Mouse (Mus musculus) lung, adult 2 months (tissue): ENCODE data around the gene Sytl4. TPM values are rescaled to one million over a fixed set of nuclear protein-coding genes. Genes with fewer than 3 reads are reported as not detected.

ENCODE experiments used
- DNase-seq: peaks from one replicate; pipeline ENCODE4 v3.0.0; 2022
- H3K4me1 ChIP-seq: fragments of 200-500 bp; 2 replicates; pipeline ENCODE4 v1.6.1; 2011; ENCODE audit warnings: low read length; ENCODE audit not compliant: control insufficient read depth, insufficient read depth
- H3K4me3 ChIP-seq: fragments of 200-500 bp; replicated peaks from 2 replicates; pipeline ENCODE3; 2011; ENCODE audit warnings: low read depth, mild to moderate bottlenecking, control low read depth, low read length; ENCODE audit errors: extremely low read depth
- CTCF ChIP-seq: fragments of 200-500 bp; IDR thresholded peaks from 2 replicates; pipeline ENCODE4 v1.5.1; 2011; ENCODE audit warnings: mild to moderate bottlenecking, low read length, control low read depth; ENCODE audit not compliant: insufficient read depth
- POLR2A ChIP-seq: fragments of 200-500 bp; IDR thresholded peaks from 2 replicates; pipeline ENCODE4 v1.6.1; 2011; ENCODE audit warnings: low read depth, mild to moderate bottlenecking, control low read depth, low read length, borderline replicate concordance; ENCODE audit errors: extremely low read depth
- WGBS: fragments of 180-500 bp; shearing (Covaris S2); methylation state at CpG from one replicate; pipeline ENCODE4 v1.1.7; 2018; 5-methylcytosine and 5-hydroxymethylcytosine counted together
- polyA plus RNA-seq: library from polyadenylated mRNA; depleted of rRNA; stranded (reverse); fragments of >200 nt; gene quantifications from 2 replicates; pipeline ENCODE4 v1.2.3, GENCODE M21; 2012

Gene Sytl4
- polyA plus RNA-seq, 1 experiment: 1.8 TPM

DNA sequence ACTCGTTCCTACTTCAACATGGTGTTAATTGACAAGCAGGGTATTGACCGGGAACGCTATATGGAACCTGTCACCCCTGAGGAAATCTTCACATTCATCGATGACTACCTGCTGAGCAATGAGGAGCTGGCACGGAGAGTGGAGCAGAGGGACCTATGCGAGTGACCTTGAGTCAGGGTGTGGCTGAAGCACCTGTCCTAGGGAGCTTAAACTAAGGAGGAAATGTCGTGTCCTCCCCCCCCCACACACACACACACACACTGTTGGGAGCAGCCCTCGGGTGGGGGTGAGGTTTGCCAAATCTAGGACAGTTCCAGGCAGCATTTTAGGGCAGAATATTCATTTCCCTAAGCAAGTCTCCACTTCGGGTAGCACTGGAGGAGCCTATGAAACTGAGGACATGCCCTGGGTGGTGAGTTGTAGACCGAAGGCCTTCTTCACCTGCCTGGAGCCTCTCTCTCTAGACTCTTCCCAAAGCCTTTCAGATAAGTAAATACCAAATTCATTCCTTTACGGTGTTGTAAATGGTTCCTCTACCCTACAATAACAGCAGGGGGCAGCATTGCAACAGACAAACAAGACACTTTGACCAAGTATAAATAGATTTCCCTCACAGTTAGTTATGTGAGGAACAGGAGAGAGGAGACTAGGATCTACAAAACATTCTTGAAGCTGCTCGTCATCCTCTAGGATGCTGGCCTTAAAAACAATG is 50.2 kb downstream of the Sytl4 start:
- TF ChIP-seq CTCF (no peak), POLR2A (no peak)
- H3K4me3 ChIP-seq: no peak overlapping the region
- 57% methylated on average over 12 of the region's 12 CpGs for WGBS
- DNase-seq: no peak
- no peaks in the 10 kb centered on the region for H3K4me1 ChIP-seq

- no peak for DNase-seq
- TF ChIP-seq CTCF (no peak), POLR2A (no peak)
- no peak overlapping the region for H3K4me3 ChIP-seq
- H3K4me1 ChIP-seq: no peaks in the 10 kb centered on the region
- 67% methylated on average over 5 of the region's 5 CpGs for WGBS
Observed at GRCm38 (mm10) chrX:133926760-133927159, 54.9 kb downstream of the Sytl4 start.

DNA sequence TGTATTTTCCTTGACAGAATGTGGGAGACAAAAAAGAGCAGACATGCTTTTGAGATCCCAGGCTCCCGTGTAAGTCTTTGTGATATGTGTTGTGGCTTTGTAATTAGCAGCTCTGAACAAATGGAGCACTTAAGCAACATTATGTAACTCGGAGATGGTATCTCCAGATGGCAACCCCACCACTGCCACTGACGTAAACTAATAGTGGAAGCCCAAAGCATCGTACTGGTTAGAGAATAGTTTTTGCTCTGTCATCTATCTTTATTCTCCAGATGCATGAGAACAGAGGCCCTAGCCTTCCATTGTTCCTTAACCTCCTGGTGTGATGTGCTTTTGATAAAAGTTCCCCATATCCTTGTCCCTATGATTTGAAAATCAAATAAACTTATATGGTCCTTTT is 60.4 kb downstream of the Sytl4 start:
- TF ChIP-seq CTCF (no peak), POLR2A (no peak)
- Histone ChIP-seq H3K4me3 (no peak overlapping the region), H3K4me1 (no peaks in the 10 kb centered on the region)
- 64% methylated on average over 4 of the region's 4 CpGs for WGBS
- DNase-seq: no peak

DNA sequence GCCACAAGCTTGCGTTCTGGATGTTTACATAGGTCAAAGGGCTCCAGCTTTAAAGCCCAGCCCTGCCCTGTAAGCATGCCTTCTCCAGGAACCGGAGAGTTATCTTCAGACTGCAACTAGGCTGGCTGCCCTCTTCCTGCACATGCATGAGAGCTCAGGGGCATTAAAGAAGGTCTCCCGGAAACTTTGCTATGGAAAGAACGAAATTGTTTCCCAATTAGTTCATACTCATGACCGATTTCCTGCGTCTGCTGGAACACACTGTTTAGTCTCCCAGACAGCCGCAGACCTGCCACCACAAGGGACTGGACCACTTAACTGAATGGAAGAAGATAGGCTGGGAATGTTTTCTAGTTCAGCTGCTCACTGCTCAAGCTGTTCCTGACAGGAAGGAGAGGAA is 67.4 kb downstream of the Sytl4 start:
- WGBS: 49% methylated on average over 7 of the region's 7 CpGs

GRCm38 (mm10) chrX:133913006-133913405 is 68.6 kb downstream of the Sytl4 start:
- H3K4me1 ChIP-seq: no peaks in the 10 kb centered on the region
- TF ChIP-seq POLR2A (no peak), CTCF (no peak)
- DNase-seq: no peak
- WGBS: 76% methylated on average over 3 of the region's 3 CpGs
- no peak overlapping the region for H3K4me3 ChIP-seq

More for the DNA sequence above, 67.4 kb downstream of the Sytl4 start:
- DNase-seq: no peak
- Histone ChIP-seq H3K4me3 (no peak overlapping the region), H3K4me1 (no peaks in the 10 kb centered on the region)
- TF ChIP-seq CTCF: no peak

DNA sequence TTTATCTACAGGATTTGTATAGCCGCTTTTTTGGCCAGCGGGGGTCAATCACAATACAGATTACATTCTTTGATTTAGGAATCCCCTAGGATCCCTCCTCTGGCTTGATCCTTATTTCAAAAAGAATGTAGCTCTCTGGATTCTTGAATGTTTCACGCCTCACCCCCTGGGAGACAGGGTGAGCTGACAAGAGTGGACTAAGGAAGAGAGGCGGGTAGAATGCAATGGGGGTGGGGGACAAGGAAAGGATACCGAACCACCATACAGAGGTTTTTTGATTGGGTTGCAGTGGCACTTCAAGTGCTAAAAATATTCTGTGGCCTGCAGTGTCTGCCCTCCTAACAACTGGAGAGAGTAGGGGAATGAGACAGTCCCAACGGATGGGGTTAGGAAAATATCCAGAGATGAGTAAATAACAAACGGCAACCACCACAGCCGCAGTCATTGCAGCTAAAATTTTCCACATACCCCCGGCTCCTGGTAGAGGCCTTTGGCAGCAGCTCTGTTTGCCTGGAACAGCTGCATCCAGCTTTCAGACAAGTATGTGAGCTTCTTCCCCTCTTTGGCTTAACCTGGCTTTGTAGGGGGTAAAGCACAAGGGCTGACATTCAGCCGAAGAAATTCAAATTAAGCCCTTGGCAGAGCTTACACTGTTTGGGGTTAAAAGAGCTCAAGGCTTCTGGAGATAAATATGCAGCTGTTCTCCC is 70.1 kb downstream of the Sytl4 start:
- no peak overlapping the region for H3K4me3 ChIP-seq
- no peaks in the 10 kb centered on the region for H3K4me1 ChIP-seq
- 58% methylated on average over 10 of the region's 10 CpGs for WGBS
- no peak for DNase-seq
- TF ChIP-seq POLR2A: no peak
- TF ChIP-seq CTCF: no peak

- WGBS: 40% methylated on average over 3 of the region's 3 CpGs
- peak within 1 kb of the TSS; percentile 23 for H3K4me3 ChIP-seq
Observed at GRCm38 (mm10) chrX:133908261-133908660, 73.4 kb downstream of the Sytl4 start, which contains the start of gene Srpx2. TSS of gene Srpx2 (plus strand) at chrX:133908426.

DNA sequence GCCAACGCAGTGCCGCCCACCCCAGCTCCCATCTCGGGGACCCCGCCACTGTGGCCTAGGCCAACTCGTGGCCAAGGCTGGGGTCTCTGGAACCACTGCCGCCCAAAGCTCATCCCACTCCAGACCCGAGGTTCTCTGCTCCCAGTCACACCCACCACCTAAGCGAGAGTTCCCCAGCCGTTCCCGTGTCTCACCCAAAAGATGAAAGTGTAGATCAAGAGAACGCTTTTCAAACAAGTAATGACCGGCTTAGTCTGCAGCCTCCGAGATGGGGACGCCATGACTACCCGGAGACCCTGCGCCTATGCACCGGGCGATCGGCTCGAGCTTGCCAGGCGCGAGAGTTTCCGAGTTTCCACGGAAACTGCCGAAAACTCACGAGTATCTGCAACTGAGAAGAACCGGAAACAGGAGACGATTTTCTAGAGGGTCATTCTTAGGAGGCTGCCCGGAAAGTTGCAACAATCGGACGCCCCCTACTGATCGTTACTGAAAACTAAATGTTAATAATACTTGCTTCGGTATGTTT is 83.5 kb downstream of the Sytl4 start, which contains the start of gene Tspan6:
Gene Tspan6 (minus strand): TSS at position 416 of the 529 bp plus-strand sequence.
- TF ChIP-seq CTCF (no peak), POLR2A (no peak)
- H3K4me3 ChIP-seq: peak within 1 kb of the TSS; percentile 71
- DNase-seq: peak; percentile 45
- no peaks in the 10 kb centered on the region for H3K4me1 ChIP-seq
- WGBS: 33% methylated on average over 33 of the region's 33 CpGs

More at GRCm38 (mm10) chrX:133908261-133908660, 73.4 kb downstream of the Sytl4 start, which contains the start of gene Srpx2:
- TF ChIP-seq POLR2A (no peak), CTCF (no peak)
- H3K4me1 ChIP-seq: no peaks in the 10 kb centered on the region
- no peak for DNase-seq

GRCm38 (mm10) chrX:133888111-133888510 is 93.5 kb downstream of the Sytl4 start:
- no peaks in the 10 kb centered on the region for H3K4me1 ChIP-seq
- TF ChIP-seq CTCF: no peak
- no peak for TF ChIP-seq POLR2A
- no peak overlapping the region for H3K4me3 ChIP-seq
- DNase-seq: no peak
- 80% methylated on average over 5 of the region's 5 CpGs for WGBS
